Mouse (Mus musculus) lung, embryonic 14.5 days (tissue): Measurements from ENCODE around the gene Icam1. TPM values are rescaled to one million over a fixed set of nuclear protein-coding genes. Genes with fewer than 3 reads are reported as not detected.

Experiments
- ATAC-seq: fragments of 200-750 bp; cut with Nextera tagmentation; 2 replicates; pipeline ENCODE4 v1.8.0; 2017; ENCODE audit warnings: mild to moderate bottlenecking, moderate TSS enrichment, moderate library complexity; ENCODE audit not compliant: insufficient read depth
- DNase-seq: peaks from one replicate; pipeline ENCODE4 v3.0.0-alpha.2; 2015
- H3K27ac ChIP-seq: fragments of 300-500 bp; sonication (generic); 2 replicates; pipeline ENCODE4 v1.5.1; 2014; ENCODE audit warnings: low read depth, mild to moderate bottlenecking, moderate library complexity
- H3K27me3 ChIP-seq: fragments of 300-500 bp; sonication (generic); 2 replicates; pipeline ENCODE4 v1.6.1; 2014; ENCODE audit warnings: low read length, control low read depth; ENCODE audit not compliant: insufficient read depth
- H3K36me3 ChIP-seq: fragments of 300-500 bp; sonication (generic); 2 replicates; pipeline ENCODE4 v1.6.1; 2014; ENCODE audit warnings: control low read depth; ENCODE audit not compliant: insufficient read depth
- H3K4me1 ChIP-seq: fragments of 300-500 bp; sonication (generic); 2 replicates; pipeline ENCODE4 v1.6.1; 2014; ENCODE audit warnings: antibody characterized with exemption, control low read depth; ENCODE audit not compliant: insufficient read depth
- H3K4me2 ChIP-seq: fragments of 300-500 bp; sonication (generic); 2 replicates; pipeline ENCODE4 v1.6.1; 2014; ENCODE audit warnings: mild to moderate bottlenecking
- H3K4me3 ChIP-seq: fragments of 300-500 bp; sonication (generic); 2 replicates; pipeline ENCODE4 v1.5.1; 2014; ENCODE audit warnings: low read depth, low read length
- H3K9ac ChIP-seq: fragments of 300-500 bp; sonication (generic); 2 replicates; pipeline ENCODE4 v1.6.1; 2014
- H3K9me3 ChIP-seq: fragments of 300-500 bp; sonication (generic); 2 replicates; pipeline ENCODE4 v1.6.1; 2016; ENCODE audit warnings: low read depth, low read length, control low read depth
- CTCF ChIP-seq: IDR thresholded peaks from 2 replicates; pipeline ENCODE4 v1.5.1; 2016; ENCODE audit warnings: antibody characterized with exemption, low read depth
- WGBS: fragments of 180-500 bp; shearing (Covaris S2); extraction: QIAGEN DNeasy Blood & Tissue Kit; methylation state at CpG from one replicate; pipeline ENCODE4 v1.1.7; 2014; 5-methylcytosine and 5-hydroxymethylcytosine counted together
- polyA plus RNA-seq: library from polyadenylated mRNA; unstranded; fragments of >200 nt; fragmentation: Nextera tagmentation; extraction: Ambion mirVana; gene quantifications from 2 replicates; pipeline ENCODE4 v1.2.1, GENCODE M21; 2014

Icam1 gene
- polyA plus RNA-seq, 1 experiment from 2014 or later: 33.6 TPM

GRCm38 (mm10) chr9:20973682-20974075 lies 42.1 kb upstream of the Icam1 start:
- H3K4me2 ChIP-seq: peak overlapping the region; percentile 88
- peak overlapping the region; percentile 95 for H3K4me3 ChIP-seq
- H3K36me3 ChIP-seq: peaks cover 22% of the 10 kb centered on the region
- DNase-seq: peak; percentile 63
- no peak for TF ChIP-seq CTCF
- H3K9me3 ChIP-seq: no peaks in the 10 kb centered on the region
- peak overlapping the region; percentile 50; the same call in 1 of the 2 replicates for H3K9ac ChIP-seq
- peak overlapping the region; percentile 94; the same call in 1 of the 2 replicates for H3K27ac ChIP-seq
- H3K4me1 ChIP-seq: peaks cover 33% of the 10 kb centered on the region
- no peaks in the 10 kb centered on the region for H3K27me3 ChIP-seq
- WGBS: 46% methylated on average over 6 of the region's 6 CpGs
- no peak for ATAC-seq

GRCm38 (mm10) chr9:20975431-20976215 lies 40.2 kb upstream of the Icam1 start:
- Histone ChIP-seq H3K4me2 (peak overlapping the region; percentile 88), H3K27me3 (no peaks in the 10 kb centered on the region), H3K4me3 (peak overlapping the region; percentile 95), H3K36me3 (peaks cover 8% of the 10 kb centered on the region), H3K4me1 (peaks cover 33% of the 10 kb centered on the region), H3K9ac (peak overlapping the region; percentile 91), H3K27ac (peak overlapping the region; percentile 98), H3K9me3 (no peaks in the 10 kb centered on the region)
- TF ChIP-seq CTCF: 0 out of 2 replicates have a peak, but pooled peaks have one; percentile 2
- under 1% methylated on average over 45 of the region's 45 CpGs for WGBS
- DNase-seq: peak; percentile 91
- peak; percentile 53 for ATAC-seq

- ATAC-seq (peak; percentile 74), DNase-seq (peak; percentile 95)
- peak within 1 kb of the TSS; percentile 98 for H3K27ac ChIP-seq
- TF ChIP-seq CTCF: 0 out of 2 replicates have a peak, but pooled peaks have one; percentile 11
- peaks cover 33% of the 10 kb centered on the region for H3K4me1 ChIP-seq
- H3K27me3 ChIP-seq: no peaks in the 10 kb centered on the region
- H3K4me2 ChIP-seq: peak within 1 kb of the TSS; percentile 88
- peak within 1 kb of the TSS; percentile 91 for H3K9ac ChIP-seq
- under 1% methylated on average over 47 of the region's 47 CpGs for WGBS
- H3K9me3 ChIP-seq: no peaks in the 10 kb centered on the region
- H3K4me3 ChIP-seq: peak within 1 kb of the TSS; percentile 95
- peaks cover under 1% of the 10 kb centered on the region; the same call in 1 of the 2 replicates for H3K36me3 ChIP-seq
These were observed 39.4 kb upstream of the Icam1 start, which contains the start of gene S1pr2 for GRCm38 (mm10) chr9:20976216-20976960. TSS of gene S1pr2 (minus strand) at chr9:20976781.

- Histone ChIP-seq H3K9me3 (no peaks in the 10 kb centered on the region), H3K36me3 (no peaks in the 10 kb centered on the region), H3K27me3 (no peaks in the 10 kb centered on the region), H3K4me1 (peaks cover 26% of the 10 kb centered on the region), H3K9ac (peak overlapping the region; percentile 91), H3K4me2 (peak overlapping the region; percentile 88), H3K4me3 (peak overlapping the region; percentile 95), H3K27ac (peak overlapping the region; percentile 98)
- peak; percentile 37 for TF ChIP-seq CTCF
- DNase-seq: no peak
- 0 out of 2 replicates have a peak, but pooled peaks have one; percentile 1 for ATAC-seq
- WGBS: under 1% methylated on average over 4 of the region's 4 CpGs
These were observed 38.7 kb upstream of the Icam1 start for GRCm38 (mm10) chr9:20976961-20977689.

- H3K27me3 ChIP-seq: no peaks in the 10 kb centered on the region
- DNase-seq: no peak
- H3K9me3 ChIP-seq: no peaks in the 10 kb centered on the region
- 49% methylated on average over 10 of the region's 10 CpGs for WGBS
- no peak overlapping the region for H3K9ac ChIP-seq
- H3K4me3 ChIP-seq: no peak overlapping the region
- no peak overlapping the region for H3K4me2 ChIP-seq
- no peak for ATAC-seq
- H3K27ac ChIP-seq: peak overlapping the region; percentile 54
- TF ChIP-seq CTCF: no peak
- peaks cover 13% of the 10 kb centered on the region for H3K4me1 ChIP-seq
- no peaks in the 10 kb centered on the region for H3K36me3 ChIP-seq
These were observed 37.2 kb upstream of the Icam1 start for GRCm38 (mm10) chr9:20978409-20979095.

- H3K4me2 ChIP-seq: no peak overlapping the region
These were observed 36.6 kb upstream of the Icam1 start for GRCm38 (mm10) chr9:20979181-20979580.

More at GRCm38 (mm10) chr9:20979181-20979580, 36.6 kb upstream of the Icam1 start:
- 44% methylated on average over 5 of the region's 5 CpGs for WGBS
- Histone ChIP-seq H3K4me1 (peaks cover 9% of the 10 kb centered on the region; the same call in 1 of the 2 replicates), H3K9me3 (no peaks in the 10 kb centered on the region), H3K36me3 (no peaks in the 10 kb centered on the region), H3K27ac (peak overlapping the region; percentile 54), H3K4me3 (no peak overlapping the region), H3K27me3 (no peaks in the 10 kb centered on the region), H3K9ac (no peak overlapping the region)
- no peak for DNase-seq
- TF ChIP-seq CTCF: no peak
- no peak for ATAC-seq
